Mouse (Mus musculus) T-helper 17 cell (primary cell): ENCODE data around the gene Tbk1.

Experiments
- in situ Hi-C, 2 experiments: fragments of 300-600 bp; cut with MboI, MseI; formaldehyde crosslinking; loops; 1 replicate in 1 of 2; 2 replicates in 1 of 2; pipeline ENCODE4 v1.15.1; 2025; ENCODE audit warnings: high pct_unique_total_duplicates in 2 of 2

Gene Tbk1

DNA sequence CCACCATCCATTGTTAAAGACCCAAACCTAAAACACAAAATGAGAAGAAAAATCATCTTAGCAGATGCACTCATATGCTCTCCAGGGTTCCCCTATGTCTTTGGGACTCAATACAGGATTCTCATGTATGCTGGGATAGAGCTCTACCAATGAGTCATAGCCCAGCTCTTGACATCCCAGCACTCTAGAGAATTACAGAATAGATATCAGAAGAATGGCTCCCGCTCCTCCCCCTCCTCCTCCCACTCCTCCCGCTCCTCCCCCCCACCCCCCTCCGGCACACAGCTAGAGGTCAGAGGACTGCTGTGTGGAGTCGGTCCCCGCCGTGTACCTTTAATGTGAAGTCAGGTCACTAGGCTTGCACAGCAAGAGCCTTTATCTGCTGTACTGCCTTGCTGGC, 39.4 kb downstream of the Tbk1 start:
- in situ Hi-C loops = no loop called here

DNA sequence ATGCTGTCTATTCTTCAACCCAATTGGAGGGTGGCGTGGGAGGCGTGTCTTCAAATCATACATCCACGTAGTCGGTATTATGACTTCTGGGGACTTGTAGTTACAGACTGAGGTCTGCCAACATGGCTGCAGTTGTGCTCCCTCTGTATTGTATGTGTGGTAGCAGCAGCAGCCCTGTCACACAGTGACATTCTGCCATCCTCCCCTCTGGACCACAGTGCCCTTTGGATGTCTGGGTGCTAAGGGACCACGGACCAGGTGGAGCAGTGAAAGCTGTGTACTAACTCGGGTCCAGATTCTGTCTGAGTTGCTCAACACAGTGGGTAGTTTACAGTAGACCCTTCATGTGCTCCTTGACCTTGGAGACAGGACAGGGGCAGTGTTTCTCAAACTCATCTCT, 43.0 kb downstream of the Tbk1 start:
- in situ Hi-C loops = no loop called here

DNA sequence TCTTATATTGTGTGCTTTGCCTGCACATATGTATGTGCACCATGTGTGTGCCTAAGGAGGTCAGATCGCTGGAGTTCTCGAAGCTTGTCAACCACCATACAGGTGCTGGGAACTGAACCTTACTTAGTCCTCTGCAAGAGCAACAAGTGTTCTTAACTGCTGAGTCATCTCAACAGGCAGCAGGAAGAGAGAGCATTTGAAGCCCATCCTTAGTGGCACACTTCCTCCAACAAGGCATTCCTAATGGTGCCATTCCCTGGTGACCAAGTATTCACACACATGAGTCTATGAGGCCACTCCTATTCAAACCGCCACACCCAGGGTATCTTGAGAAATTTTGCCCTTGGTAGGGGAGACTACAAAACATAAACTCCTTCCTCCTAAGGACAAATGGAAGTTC, 44.4 kb downstream of the Tbk1 start:
- in situ Hi-C loops = no loop called here

DNA sequence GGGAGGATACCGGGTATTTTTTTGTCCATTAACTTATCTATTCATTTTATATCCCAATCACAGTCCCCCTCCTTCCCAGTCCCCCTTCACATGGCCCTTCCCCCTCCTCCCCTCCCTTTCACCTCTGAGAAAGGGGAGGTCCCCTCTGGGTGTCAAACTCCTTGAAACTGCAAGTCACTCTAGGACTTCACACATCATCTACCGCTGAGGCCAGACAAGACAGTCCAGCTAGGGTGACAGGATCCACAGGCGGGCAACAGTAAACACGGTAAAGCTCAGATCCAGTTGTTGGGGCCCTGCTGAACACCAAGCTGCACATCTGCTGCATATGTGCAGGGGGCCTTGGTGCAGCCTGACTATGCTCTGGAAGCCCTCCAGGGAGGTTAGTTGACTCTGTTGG, 51.6 kb downstream of the Tbk1 start:
- in situ Hi-C loops = no loop called here

DNA sequence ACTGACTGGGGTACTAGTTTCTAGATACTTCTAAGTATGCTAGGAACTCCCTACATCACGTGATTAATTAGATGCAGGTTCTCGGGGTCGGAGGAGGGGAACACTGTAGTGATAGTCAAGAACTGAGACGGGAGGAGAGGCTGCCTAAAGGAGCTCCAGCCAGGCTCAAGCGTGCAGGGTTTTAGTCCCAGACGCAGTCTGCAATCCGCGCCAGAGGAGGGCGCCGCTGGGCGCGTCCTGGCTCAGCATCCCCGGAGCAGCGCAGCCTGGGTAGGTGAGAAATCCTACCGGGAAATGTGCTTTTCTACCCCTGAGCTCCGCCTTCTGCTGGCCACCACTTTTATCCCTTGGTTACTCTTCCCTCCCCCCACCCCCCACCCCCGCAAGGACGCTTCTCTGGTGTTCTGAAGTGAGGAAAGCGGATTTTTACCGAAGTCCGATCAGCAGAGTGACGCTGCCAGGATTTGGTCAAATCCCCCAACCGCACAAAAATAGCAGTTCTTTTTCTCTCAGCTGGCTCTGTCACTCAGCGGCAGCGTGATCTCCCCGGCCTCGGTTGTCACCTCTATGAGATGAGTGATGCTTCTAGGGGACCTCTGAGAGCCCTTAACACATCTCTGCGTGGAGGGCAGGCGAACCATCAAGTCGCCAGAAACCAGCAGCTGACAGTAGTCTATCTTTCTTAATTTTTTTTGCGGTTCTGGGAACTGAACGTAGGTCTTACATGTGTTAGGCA, 53.3 kb downstream of the Tbk1 start:
- in situ Hi-C loops = no loop called here

DNA sequence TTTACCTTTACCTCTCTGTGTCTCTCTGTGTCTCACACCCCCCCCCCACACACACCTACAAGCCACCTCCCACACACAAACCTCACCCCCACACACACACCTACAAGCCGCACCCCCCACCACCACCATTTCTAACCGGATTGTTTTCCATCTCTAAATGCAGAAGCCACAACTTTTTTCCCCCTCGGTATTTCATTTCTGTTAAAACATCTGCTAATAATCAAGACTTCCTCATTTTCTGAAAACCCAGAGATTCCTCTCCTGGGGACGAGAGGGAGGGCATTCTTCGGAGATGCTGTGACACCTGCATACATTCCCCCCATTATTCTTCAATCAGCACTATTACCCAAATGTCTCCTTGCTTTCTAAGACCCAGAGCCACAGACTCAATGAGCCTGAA, 55.0 kb downstream of the Tbk1 start:
- in situ Hi-C loops = no loop called here

DNA sequence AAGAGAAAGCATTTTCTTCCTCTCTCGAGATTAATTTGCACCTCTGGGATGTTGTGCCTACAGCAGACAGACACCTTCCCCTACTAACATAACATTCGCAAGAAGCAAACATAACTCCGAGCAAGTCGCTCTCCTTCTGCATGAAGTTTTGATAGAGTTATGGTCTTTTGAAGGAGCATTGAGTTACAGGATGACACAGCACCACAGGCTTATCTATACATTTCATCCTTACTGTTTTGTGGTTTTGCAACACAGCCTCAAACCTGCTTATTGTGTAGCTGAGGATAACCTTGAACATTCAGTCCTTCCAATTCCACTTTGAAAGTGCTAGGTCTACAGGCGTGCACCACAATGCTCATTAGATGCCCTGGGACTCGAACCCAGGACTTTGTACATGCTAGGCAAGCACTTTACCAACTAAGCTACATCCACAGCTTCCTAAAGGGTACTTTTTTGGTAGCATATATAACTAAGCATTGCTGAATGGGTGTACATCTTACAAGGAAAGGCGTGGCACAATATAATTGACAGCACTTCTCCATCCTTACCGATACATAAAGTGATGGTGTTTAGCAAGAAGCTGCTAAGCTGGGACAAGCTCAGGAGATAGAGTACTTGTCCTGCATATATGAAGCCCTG, 56.1 kb downstream of the Tbk1 start:
- in situ Hi-C loops = no loop called here

DNA sequence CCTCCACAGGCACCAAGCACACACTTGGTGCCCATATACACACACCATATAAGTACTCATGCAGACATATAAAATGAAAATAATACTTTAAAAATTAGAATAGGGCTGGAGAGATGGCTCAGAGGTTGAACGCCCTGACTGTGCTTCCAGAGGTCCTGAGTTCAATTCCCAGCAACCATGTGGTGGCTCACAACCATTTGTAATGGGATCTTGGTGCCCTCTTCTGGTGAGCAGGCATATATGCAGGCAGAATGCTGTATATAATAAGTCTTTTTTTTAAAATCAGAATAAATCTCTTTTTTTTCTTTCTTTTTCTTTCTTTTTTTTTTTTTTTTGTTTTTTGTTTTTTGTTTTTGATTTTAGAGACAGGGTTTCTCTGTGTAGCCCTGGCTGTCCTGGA, 57.3 kb downstream of the Tbk1 start:
- in situ Hi-C loops = no loop called here

DNA sequence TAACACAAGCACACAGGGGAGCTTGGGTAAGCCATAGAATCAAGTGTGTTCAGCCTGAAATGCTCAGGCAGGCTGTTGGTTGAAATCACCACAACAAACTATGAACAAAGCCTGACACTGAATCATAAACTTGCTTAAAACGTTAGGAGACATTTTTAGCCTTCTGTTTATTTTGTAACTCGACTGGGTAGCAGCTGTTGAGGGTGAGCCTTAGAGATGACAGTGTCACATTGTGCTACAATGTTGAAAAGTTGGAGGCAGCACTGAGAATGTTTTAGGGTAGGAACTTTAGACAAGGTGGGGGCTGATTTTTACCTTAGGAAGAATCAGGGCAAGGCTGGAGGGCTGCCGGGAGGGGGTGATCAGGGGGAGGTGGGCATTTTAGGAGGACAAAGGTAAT, 58.1 kb downstream of the Tbk1 start:
- in situ Hi-C loops = no loop called here

DNA sequence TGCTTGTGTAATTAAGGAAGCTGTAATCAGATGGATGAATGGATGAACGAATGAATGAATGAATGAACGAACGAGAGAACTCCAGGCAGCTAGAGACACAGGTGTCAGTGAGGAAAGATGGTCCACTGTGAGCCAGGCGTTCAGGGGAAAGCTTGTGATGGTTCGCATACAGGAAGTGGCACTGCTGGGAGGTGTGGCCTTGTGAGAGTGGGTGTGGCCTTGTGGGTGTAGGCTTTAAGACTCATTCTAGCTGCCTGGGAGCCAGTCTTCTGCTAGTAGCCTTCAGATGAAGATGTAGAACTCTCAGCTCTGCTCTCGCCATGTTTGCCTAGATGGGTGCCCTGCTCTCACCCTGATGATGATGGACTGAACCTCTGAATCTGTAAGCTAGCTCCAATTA, 59.5 kb downstream of the Tbk1 start:
- in situ Hi-C loops = no loop called here

DNA sequence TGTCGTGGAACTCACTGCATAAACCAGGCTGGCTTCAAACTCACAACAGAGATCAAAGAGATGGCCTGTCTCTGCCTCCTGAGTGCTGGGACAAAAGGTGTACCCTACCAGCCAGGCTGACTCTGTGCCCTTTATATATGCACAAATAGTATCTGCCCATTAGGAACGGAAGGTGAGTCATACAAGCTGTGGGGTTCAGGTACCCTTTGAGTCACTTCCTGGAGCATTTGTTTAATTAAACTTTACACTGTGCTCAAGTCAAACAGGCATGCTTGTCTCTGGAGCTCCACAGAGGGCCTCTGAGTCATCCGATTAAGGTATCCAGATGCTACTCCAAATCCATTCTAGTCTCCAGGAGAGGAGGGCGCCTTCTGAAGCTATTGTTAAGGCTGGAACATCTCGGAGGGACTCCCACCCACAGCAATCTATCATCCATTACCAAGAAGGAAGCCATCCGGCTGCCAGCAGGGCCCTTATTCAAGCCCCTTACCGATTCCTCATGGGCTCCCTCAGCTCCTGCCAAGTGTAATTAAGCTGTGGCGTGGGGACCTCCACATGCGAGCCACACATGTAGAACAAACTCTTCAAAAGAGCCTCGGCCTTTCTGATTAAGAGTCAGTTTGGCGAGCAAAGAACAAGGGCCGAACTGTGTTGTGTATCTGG, 65.5 kb downstream of the Tbk1 start:
- in situ Hi-C loops = no loop called here

DNA sequence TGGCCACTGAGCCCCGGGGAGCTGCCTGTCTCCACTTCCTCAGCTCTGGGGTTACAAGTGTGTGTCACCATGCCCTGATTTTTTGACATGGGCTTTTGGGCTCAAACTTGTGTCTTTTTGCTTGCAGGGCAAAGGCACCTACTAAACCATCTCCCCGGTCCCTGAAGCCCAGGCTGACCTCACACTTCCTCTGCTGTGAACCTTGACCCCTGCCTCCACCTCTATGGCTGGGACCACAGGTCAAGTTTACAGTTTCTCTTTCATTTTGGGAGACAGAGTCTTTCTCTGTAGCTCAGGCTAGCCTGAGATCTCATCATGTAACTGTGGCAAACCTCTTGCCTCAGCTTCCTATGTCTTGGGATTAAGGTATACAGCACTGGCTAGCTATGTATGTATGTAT, 66.9 kb downstream of the Tbk1 start:
- in situ Hi-C loops = loop anchor here in 1 of 2 experiments (10.0 kb wide), 1 partner anchor 95 kb away; no protein-coding TSS in a partner anchor

DNA sequence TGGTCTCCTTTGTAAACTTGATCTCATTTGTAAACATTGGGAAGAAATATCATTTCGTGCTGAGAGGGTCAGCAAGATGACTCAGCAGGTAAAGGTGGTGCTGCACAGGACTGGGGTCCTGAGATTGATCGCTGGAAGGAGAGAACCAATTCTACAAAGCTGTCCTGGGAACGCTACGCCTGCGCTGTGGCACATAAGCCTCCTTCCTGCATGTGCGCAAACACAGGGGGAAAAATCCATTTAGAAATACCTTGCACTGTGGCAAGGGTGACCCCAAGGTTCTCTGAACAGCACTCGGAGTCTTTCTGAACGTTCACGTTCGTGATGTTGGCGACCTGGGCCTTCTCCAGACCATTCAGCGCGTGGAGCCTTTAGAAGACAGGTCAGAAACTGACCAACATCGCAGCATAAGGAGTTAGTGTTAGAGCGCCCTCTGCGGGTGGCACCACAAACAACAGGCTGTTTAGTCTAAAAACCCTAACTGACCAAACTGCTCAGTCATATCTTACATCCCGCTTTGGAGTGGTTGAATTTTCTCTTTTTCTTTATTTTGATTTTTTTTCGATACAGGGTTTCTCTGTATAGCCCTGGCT, 70.5 kb downstream of the Tbk1 start:
- in situ Hi-C loops = loop anchor here in 1 of 2 experiments (10.0 kb wide), 1 partner anchor 91 kb away; no protein-coding TSS in a partner anchor

DNA sequence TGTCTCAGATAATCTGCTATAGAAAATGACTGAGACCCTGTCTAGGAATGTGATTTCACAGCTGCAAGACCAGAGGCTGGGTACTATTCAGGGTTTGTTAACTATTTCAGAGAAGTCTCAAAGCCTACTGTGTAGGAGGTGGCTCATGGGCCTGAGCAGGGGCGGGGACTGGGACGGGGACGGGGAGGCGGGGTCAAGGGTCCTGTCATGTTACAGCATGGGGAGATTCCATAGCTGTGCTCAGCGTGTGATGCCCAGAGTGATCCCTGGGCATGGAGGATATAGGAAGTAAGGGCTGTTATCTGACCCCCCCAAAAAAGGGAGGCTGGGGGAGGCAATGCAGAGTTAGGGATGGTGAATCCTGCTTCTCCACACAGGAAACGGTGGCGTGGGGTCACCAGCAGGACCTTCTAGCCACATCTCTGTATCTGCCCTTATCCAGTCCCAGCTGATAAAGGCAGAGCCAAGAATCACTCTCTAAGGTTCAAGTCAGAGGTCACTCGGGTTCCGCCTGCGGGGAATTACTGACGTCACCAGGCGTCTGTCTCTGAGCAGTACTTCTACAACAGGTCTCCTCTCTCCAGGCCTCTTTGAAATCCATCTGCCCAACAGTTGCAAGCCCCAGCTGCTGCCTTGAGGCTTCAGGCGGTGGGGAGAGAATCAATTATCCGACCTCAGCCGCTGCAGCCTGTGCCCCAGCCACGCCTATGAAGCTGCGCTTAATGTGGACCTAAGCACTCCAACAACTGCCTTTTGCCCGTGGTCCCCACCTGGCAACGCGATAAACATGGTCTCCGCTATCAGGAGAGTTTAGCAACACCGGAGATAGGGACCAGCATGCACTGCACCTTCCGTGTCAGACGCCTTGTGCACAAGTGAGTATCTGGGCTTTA, 76.6 kb downstream of the Tbk1 start:
- in situ Hi-C loops = loop anchor here (5.0 to 10.0 kb wide), 2 partner anchors 85 to 103 kb away; no protein-coding TSS in a partner anchor

DNA sequence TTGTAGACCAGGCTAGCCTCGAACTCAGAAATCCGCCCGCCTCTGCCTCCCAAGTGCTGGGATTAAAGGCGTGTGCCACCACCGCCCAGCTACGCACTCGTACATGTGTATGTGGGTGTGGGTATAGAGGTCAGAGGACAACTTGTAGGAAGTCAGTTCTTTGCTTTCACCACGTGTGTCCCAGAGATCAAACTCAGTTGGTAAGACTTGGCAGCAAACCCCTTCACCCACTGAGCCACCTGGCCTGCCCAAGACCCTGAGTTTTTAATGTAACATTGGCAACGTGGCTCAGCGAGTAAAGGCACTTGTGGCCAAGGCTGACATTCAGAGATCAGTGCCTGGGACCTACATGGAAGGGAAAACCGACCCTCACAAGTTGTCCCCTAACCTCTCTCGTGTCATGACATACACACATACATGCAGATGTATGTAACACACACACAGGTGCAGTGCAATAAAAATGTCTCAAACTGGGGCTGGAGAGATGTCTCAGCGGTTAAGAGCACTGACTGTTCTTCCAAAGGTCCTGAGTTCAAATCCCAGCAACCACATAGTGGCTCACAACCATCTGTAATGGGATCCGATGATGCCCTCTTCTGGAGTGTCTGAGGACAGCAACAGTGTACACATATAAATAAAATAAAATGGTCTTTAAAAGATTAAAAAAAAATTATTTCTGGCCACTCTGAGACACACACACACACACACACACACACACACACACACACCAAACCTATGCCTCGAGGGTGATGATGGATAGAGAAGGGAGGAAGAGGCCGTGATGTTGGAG, 78.6 kb downstream of the Tbk1 start:
- in situ Hi-C loops = loop anchor here in 1 of 2 experiments (5.0 kb wide), 1 partner anchor 101 kb away; no protein-coding TSS in a partner anchor

DNA sequence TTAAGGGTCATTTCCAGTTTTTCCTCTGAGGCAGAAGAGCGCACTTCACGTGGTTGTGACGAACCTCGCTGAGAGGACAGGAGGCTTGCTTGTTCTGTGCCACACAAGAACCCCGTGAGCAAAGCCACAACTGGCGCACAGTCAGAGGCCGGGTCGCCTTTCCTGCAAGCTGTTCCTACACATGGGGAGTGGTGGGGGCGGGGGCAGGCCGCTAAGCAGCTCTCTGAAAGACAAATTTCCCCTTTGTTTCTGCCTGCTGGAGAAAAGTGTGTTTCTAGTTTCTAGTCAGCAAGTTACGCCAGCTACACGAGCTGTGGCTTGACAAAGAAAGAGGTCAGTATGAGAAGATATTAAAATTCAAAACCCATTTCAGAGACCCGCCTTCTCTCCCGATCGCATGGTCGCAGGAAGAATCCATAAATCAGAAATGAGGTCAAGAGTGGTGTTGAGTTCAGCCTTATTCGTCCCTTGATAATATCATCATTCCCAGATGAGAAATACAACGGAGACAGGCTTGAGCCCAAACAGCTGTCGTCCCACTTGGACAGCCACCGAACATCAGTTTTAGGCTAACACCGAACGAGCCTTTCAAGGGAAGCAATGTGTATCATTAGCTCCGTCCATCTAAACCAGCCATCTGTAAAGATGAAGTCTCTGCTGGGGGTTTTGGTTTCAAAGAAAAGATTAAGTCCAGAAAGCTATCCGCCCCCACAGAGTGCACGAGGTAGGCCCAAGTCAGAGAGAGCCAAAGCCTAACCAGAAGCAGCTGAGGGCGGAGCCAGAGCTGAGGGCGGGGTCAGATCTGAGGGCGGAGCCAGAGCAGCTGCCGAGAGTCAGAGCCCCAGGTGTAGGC, 79.6 kb downstream of the Tbk1 start:
- in situ Hi-C loops = loop anchor here in 1 of 2 experiments (5.0 kb wide), 1 partner anchor 100 kb away; no protein-coding TSS in a partner anchor

DNA sequence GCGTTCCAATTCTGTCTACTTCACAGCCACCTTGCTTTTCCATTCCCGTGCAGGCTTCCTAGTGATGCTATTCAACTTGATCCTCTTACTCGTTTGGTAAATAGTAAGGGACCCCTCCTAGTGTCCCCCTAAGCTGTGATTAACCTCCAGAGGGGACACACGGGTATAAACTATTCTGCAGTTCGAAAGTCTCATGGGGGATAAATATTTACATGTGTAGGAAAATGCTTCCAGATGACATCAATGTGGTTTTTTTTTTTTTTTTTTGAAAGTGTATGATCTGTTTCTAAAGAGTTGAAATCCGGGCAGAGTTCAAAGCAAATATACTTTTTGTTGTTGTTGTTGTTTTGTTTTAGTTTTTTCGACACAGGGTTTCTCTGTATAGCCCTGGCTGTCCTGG, 80.7 kb downstream of the Tbk1 start:
- in situ Hi-C loops = loop anchor here in 1 of 2 experiments (5.0 kb wide), 1 partner anchor 99 kb away; no protein-coding TSS in a partner anchor

DNA sequence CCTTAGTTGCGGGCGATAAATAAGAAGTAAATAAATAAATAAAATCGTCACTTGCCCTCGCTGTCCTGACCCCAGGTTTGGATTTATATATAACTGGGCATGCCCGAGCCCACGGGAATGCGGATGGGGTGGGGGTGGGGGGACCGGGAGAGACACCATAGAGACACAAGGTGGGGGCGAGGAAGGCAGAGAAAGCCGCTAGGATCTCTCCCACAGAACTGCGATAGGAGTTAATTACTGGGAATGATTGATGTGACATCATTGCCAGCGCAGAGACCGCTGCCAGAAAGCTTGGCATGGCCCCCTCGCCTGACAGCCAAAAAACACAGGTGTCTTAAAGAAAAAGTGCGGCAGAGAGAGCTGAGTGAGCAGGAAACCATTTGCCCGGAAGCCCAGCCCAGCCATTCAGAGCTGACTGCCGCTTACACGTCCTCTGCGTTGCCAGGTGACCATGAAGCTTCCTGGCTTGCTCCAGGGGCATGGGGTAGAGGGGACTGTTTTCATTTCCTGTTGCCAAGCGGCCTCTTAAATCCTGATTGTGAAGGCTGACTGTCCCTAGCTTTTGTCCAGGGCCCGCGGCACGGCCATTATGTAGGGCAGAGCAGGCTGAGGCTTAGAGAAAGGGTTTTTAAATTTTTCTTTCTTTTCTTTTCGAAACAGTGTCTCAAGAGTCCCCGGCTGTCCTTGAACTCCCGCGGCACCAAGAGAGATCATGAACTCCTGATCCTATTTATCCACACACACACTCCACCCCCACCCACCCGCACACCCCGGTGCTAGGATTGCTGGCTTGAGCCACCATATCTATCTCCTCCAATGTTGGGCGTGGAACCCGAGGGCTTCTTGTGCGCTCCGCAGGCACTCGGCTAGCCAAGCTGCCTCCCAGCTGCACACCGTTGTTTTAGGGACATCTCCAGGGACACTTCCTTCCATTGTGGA, 81.3 kb downstream of the Tbk1 start:
- in situ Hi-C loops = loop anchor here in 1 of 2 experiments (5.0 kb wide), 1 partner anchor 98 kb away; no protein-coding TSS in a partner anchor
